Mouse (Mus musculus) kidney, adult 2 months (tissue): ENCODE data around the gene Dppa5a.
"Not testable (repeated sequence)": the region's sequence is repeated elsewhere in the genome, so short reads cannot be mapped to it uniquely, and the experiment has no call there.

Experiments
- CTCF ChIP-seq: fragments of 200-500 bp; conservative IDR thresholded peaks from 2 replicates; pipeline ENCODE4 v1.5.1; 2011; ENCODE audit warnings: low read depth, mild to moderate bottlenecking, control low read depth, low read length, moderate library complexity, mixed read lengths; ENCODE audit not compliant: insufficient read depth, insufficient read length
- POLR2A ChIP-seq: fragments of 200-500 bp; IDR thresholded peaks from one replicate; pipeline ENCODE4 v1.6.1; 2011; ENCODE audit warnings: low read depth, low read length, control low read depth

GRCm38 (mm10) chr9:78342494-78342893, 25.5 kb downstream of the Dppa5a start:
- TF ChIP-seq POLR2A, CTCF: not testable (repeated sequence)
